Comparison of ENCODE assay signal across 16 mouse cellular contexts in the genomic region with DNA sequence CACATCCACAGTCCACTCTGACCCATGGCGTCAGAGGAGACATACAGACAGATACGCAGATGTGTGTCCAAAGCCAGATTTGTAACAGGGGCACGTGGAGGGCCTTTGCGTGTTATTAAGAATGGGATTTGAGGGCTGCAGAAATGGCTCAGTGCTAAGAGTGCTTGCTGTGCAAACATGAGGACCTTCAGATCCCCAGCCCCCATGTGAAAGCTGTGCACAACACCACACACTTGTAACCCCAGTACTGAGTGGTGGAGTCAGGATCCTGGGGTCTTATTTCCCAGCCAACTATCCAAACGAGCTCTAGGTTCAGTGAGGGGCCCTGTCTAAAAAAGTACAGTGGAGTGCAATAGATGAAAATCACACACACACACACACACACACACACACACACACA.
"Had no signal": no experiment of that assay in that cellular context is flagged by ENCODE, and none has a peak within 500 bp of the region (broad histone marks: within the 10 kb centered on the region; RNA-seq: fewer than 3 reads in every experiment).

No protein-coding gene starts in this region.

- H3K4me2 ChIP-seq: neural tube, embryonic 13.5 days; neural tube, embryonic 15.5 days; stomach, embryonic 15.5 days had no signal

- DNase-seq: retina, postnatal 1 day; right cerebral cortex, adult 18-20 months; right cerebral cortex, postnatal 14 days; right cerebral cortex, postnatal 25 days; right cerebral cortex, postnatal 4 days; spleen, adult 18-20 months; thymus, adult 18-20 months; thymus, adult 2 months; thymus, postnatal 14 days; thymus, postnatal 25 days; thymus, postnatal 36 days; thymus, postnatal 4 days had no signal

- H3K36me3 ChIP-seq: neural tube, embryonic 13.5 days; neural tube, embryonic 15.5 days; stomach, embryonic 15.5 days had no signal

- H3K9me3 ChIP-seq: neural tube, embryonic 15.5 days; stomach, embryonic 15.5 days had no signal

- H3K9ac ChIP-seq: neural tube, embryonic 13.5 days; neural tube, embryonic 15.5 days; stomach, embryonic 15.5 days had no signal

- H3K27me3 ChIP-seq: neural tube, embryonic 13.5 days; neural tube, embryonic 15.5 days; stomach, embryonic 15.5 days had no signal

- H3K4me1 ChIP-seq: neural tube, embryonic 15.5 days; stomach, embryonic 15.5 days had no signal

- H3K4me3 ChIP-seq: neural tube, embryonic 13.5 days; neural tube, embryonic 15.5 days; stomach, embryonic 15.5 days had no signal

- H3K27ac ChIP-seq: neural tube, embryonic 13.5 days; neural tube, embryonic 15.5 days; stomach, embryonic 15.5 days; stomach, postnatal 0 days had no signal
